Mouse (Mus musculus) neural tube, embryonic 14.5 days (tissue): ENCODE measurements around the gene Ddx55. TPM values are rescaled to one million over a fixed set of nuclear protein-coding genes. Genes with fewer than 3 reads are reported as not detected.

Experiments used
- polyA plus RNA-seq: library from polyadenylated mRNA; unstranded; fragments of >200 nt; fragmentation: Nextera tagmentation; extraction: Ambion mirVana; gene quantifications from 2 replicates; pipeline ENCODE4 v1.2.1, GENCODE M21; 2014

The Ddx55 gene
- polyA plus RNA-seq, 1 experiment from 2014 or later = 30.4 TPM

Other genes with a start within 250 kb of the Ddx55 start
- gene Mphosph9, start 224.9 kb upstream of the Ddx55 start, polyA plus RNA-seq = 15.8 and 18.8 TPM in 2 replicates
- gene 2810006K23Rik, start 224.8 kb upstream of the Ddx55 start, polyA plus RNA-seq = 8.2 and 12.7 TPM in 2 replicates
- 68.5 and 72.5 TPM in 2 replicates for gene Cdk2ap1, start 189.8 kb upstream of the Ddx55 start, polyA plus RNA-seq
- 101 and 102 TPM in 2 replicates for gene Sbno1, start 126.9 kb upstream of the Ddx55 start, polyA plus RNA-seq
- 15.9 and 21.5 TPM in 2 replicates for gene Kmt5a, start 112.9 kb upstream of the Ddx55 start, polyA plus RNA-seq
- 22.9 and 28.7 TPM in 2 replicates for gene Rilpl2, start 74.5 kb upstream of the Ddx55 start, polyA plus RNA-seq
- gene Snrnp35, start 69.7 kb upstream of the Ddx55 start, polyA plus RNA-seq = 8.9 and 12.0 TPM in 2 replicates
- 11.0 and 14.4 TPM in 2 replicates for gene Rilpl1, start 21.5 kb upstream of the Ddx55 start, polyA plus RNA-seq
- gene Tmed2, start 12.2 kb upstream of the Ddx55 start, polyA plus RNA-seq = 368 and 376 TPM in 2 replicates
- gene Eif2b1, start 26.3 kb downstream of the Ddx55 start, polyA plus RNA-seq = 67.8 and 78.8 TPM in 2 replicates
- 47.6 and 49.4 TPM in 2 replicates for gene Gtf2h3, start 26.3 kb downstream of the Ddx55 start, polyA plus RNA-seq
- 39.4 and 43.0 TPM in 2 replicates for gene Atp6v0a2, start 75.7 kb downstream of the Ddx55 start, polyA plus RNA-seq
- 0.11 and 0.17 TPM in 2 replicates for gene Dnah10, start 172.2 kb downstream of the Ddx55 start, polyA plus RNA-seq